Mouse (Mus musculus) neural tube, embryonic 11.5 days (tissue): ENCODE data around the gene Ppa1. TPM values are rescaled to one million over a fixed set of nuclear protein-coding genes. Genes with fewer than 3 reads are reported as not detected.

Source experiments
- ATAC-seq: fragments of 200-750 bp; cut with Nextera tagmentation; 2 replicates; pipeline ENCODE4 v1.8.0; 2017; ENCODE audit warnings: moderate number of reproducible peaks, mild to moderate bottlenecking, moderate TSS enrichment, moderate library complexity; ENCODE audit not compliant: insufficient read depth, low FRiP score, low TSS enrichment
- DNase-seq: peaks from one replicate; pipeline ENCODE4 v3.0.0-alpha.2; 2015; ENCODE audit warnings: low spot score
- H3K27ac ChIP-seq: fragments of 300-500 bp; sonication (generic); 2 replicates; pipeline ENCODE4 v1.5.1; 2014; ENCODE audit warnings: low read depth, mild to moderate bottlenecking, low read length
- H3K27me3 ChIP-seq: fragments of 300-500 bp; sonication (generic); 2 replicates; pipeline ENCODE4 v1.6.1; 2014; ENCODE audit warnings: mild to moderate bottlenecking, low read length, mixed read lengths; ENCODE audit not compliant: control insufficient read depth, insufficient read depth
- H3K36me3 ChIP-seq: fragments of 300-500 bp; sonication (generic); 2 replicates; pipeline ENCODE4 v1.6.1; 2014; ENCODE audit warnings: mild to moderate bottlenecking, low read length, moderate library complexity, mixed read lengths; ENCODE audit not compliant: control insufficient read depth, insufficient read depth
- H3K4me1 ChIP-seq: fragments of 300-500 bp; sonication (generic); 2 replicates; pipeline ENCODE4 v1.6.1; 2014; ENCODE audit warnings: low read length, mixed read lengths; ENCODE audit not compliant: control insufficient read depth, insufficient read depth
- H3K4me2 ChIP-seq: fragments of 300-500 bp; sonication (generic); 2 replicates; pipeline ENCODE4 v1.6.1; 2014; ENCODE audit warnings: low read depth, mild to moderate bottlenecking, moderate library complexity
- H3K4me3 ChIP-seq: fragments of 300-500 bp; sonication (generic); 2 replicates; pipeline ENCODE4 v1.5.1; 2014; ENCODE audit warnings: low read depth, low read length
- H3K9ac ChIP-seq: fragments of 300-500 bp; sonication (generic); 2 replicates; pipeline ENCODE4 v1.6.1; 2014; ENCODE audit warnings: mild to moderate bottlenecking, low read length
- H3K9me3 ChIP-seq: fragments of 300-500 bp; sonication (generic); 2 replicates; pipeline ENCODE4 v1.6.1; 2016; ENCODE audit warnings: low read length; ENCODE audit not compliant: control insufficient read depth
- WGBS: fragments of 180-500 bp; shearing (Covaris S2); extraction: QIAGEN DNeasy Blood & Tissue Kit; methylation state at CpG from one replicate; pipeline ENCODE4 v1.1.7; 2014; 5-methylcytosine and 5-hydroxymethylcytosine counted together
- polyA plus RNA-seq: library from polyadenylated mRNA; unstranded; fragments of >200 nt; fragmentation: Nextera tagmentation; extraction: Ambion mirVana; gene quantifications from 2 replicates; pipeline ENCODE4 v1.2.1, GENCODE M21; 2014

Gene Ppa1
- polyA plus RNA-seq, 1 experiment from 2014 or later = 285 TPM

- 80% methylated on average over 3 of the region's 3 CpGs for WGBS
- H3K9ac ChIP-seq = no peak overlapping the region
- no peak overlapping the region for H3K27ac ChIP-seq
- H3K4me1 ChIP-seq = no peaks in the 10 kb centered on the region; the same call in 1 of the 2 replicates
- no peak overlapping the region for H3K4me3 ChIP-seq
- DNase-seq = no peak
- no peaks in the 10 kb centered on the region for H3K9me3 ChIP-seq
- peaks cover 6% of the 10 kb centered on the region; the same call in 1 of the 2 replicates for H3K36me3 ChIP-seq
- H3K4me2 ChIP-seq = no peak overlapping the region
- ATAC-seq = no peak
- no peaks in the 10 kb centered on the region for H3K27me3 ChIP-seq
Measured at GRCm38 (mm10) chr10:61675935-61676334, 27.6 kb downstream of the Ppa1 start.

GRCm38 (mm10) chr10:61679545-61679944 is 31.2 kb downstream of the Ppa1 start:
- Histone ChIP-seq H3K4me1 (peaks cover 4% of the 10 kb centered on the region), H3K9ac (peak overlapping the region; percentile 45), H3K4me3 (peak overlapping the region; percentile 99), H3K9me3 (no peaks in the 10 kb centered on the region), H3K4me2 (peak overlapping the region; percentile 54), H3K27ac (no peak overlapping the region), H3K27me3 (no peaks in the 10 kb centered on the region), H3K36me3 (peaks cover 2% of the 10 kb centered on the region; the same call in 1 of the 2 replicates)
- no peak for ATAC-seq
- DNase-seq = no peak
- 37% methylated on average over 9 of the region's 9 CpGs for WGBS

GRCm38 (mm10) chr10:61680015-61680913 is 31.9 kb downstream of the Ppa1 start, which contains the start of gene Sar1a:
TSS of gene Sar1a (plus strand) at chr10:61680299.
- peak; percentile 99 for DNase-seq
- Histone ChIP-seq H3K9me3 (no peaks in the 10 kb centered on the region), H3K4me2 (peak within 1 kb of the TSS; percentile 92), H3K4me1 (peaks cover 4% of the 10 kb centered on the region), H3K4me3 (peak within 1 kb of the TSS; percentile 99), H3K36me3 (no peaks in the 10 kb centered on the region), H3K27ac (0 out of 2 replicates have a peak within 1 kb of the TSS, but pooled peaks have one; percentile 39), H3K27me3 (no peaks in the 10 kb centered on the region), H3K9ac (peak within 1 kb of the TSS; percentile 92)
- ATAC-seq = peak; percentile 100
- WGBS = under 1% methylated on average over 74 of the region's 84 CpGs

GRCm38 (mm10) chr10:61689405-61689804 is 41.1 kb downstream of the Ppa1 start:
- no peaks in the 10 kb centered on the region for H3K27me3 ChIP-seq
- ATAC-seq = no peak
- H3K9ac ChIP-seq = no peak overlapping the region
- no peak for DNase-seq
- no peaks in the 10 kb centered on the region for H3K9me3 ChIP-seq
- H3K4me2 ChIP-seq = no peak overlapping the region
- no peak overlapping the region for H3K27ac ChIP-seq
- 92% methylated on average over 8 of the region's 8 CpGs for WGBS
- no peak overlapping the region for H3K4me3 ChIP-seq
- H3K36me3 ChIP-seq = peaks cover 18% of the 10 kb centered on the region
- no peaks in the 10 kb centered on the region for H3K4me1 ChIP-seq

- Histone ChIP-seq H3K4me2 (no peak overlapping the region), H3K27ac (no peak overlapping the region), H3K4me3 (no peak overlapping the region), H3K4me1 (peaks cover 11% of the 10 kb centered on the region), H3K27me3 (no peaks in the 10 kb centered on the region), H3K9me3 (no peaks in the 10 kb centered on the region), H3K36me3 (peaks cover 13% of the 10 kb centered on the region), H3K9ac (no peak overlapping the region)
- ATAC-seq = no peak
- DNase-seq = no peak
- WGBS = 73% methylated on average over 4 of the region's 4 CpGs
Measured at GRCm38 (mm10) chr10:61693563-61693962, 45.2 kb downstream of the Ppa1 start.

GRCm38 (mm10) chr10:61694870-61695670 is 46.7 kb downstream of the Ppa1 start, which contains the start of gene Tysnd1:
TSS of gene Tysnd1 (plus strand) at chr10:61695514.
- ATAC-seq = peak; percentile 98
- Histone ChIP-seq H3K9ac (peak within 1 kb of the TSS; percentile 63), H3K36me3 (peaks cover 13% of the 10 kb centered on the region), H3K27ac (no peak within 1 kb of the TSS), H3K4me1 (peaks cover 11% of the 10 kb centered on the region), H3K27me3 (no peaks in the 10 kb centered on the region), H3K4me2 (peak within 1 kb of the TSS; percentile 100), H3K9me3 (no peaks in the 10 kb centered on the region), H3K4me3 (peak within 1 kb of the TSS; percentile 85)
- peak; percentile 94 for DNase-seq
- 1% methylated on average over 37 of the region's 42 CpGs for WGBS

- H3K36me3 ChIP-seq = peaks cover 8% of the 10 kb centered on the region
- WGBS = 1% methylated on average over 92 of the region's 111 CpGs
- DNase-seq (peak; percentile 28), ATAC-seq (peak; percentile 51)
- H3K4me2 ChIP-seq = peak overlapping the region; percentile 100
- H3K9me3 ChIP-seq = no peaks in the 10 kb centered on the region
- H3K4me3 ChIP-seq = peak overlapping the region; percentile 85
- H3K9ac ChIP-seq = peak overlapping the region; percentile 63
- no peak overlapping the region for H3K27ac ChIP-seq
- H3K4me1 ChIP-seq = peaks cover 11% of the 10 kb centered on the region
- H3K27me3 ChIP-seq = no peaks in the 10 kb centered on the region
Measured at GRCm38 (mm10) chr10:61695703-61696559, 47.6 kb downstream of the Ppa1 start.

- DNase-seq (no peak), ATAC-seq (no peak)
- H3K9ac ChIP-seq = peak overlapping the region; percentile 63
- peaks cover 11% of the 10 kb centered on the region for H3K4me1 ChIP-seq
- H3K9me3 ChIP-seq = no peaks in the 10 kb centered on the region
- H3K27me3 ChIP-seq = no peaks in the 10 kb centered on the region
- peak overlapping the region; percentile 85 for H3K4me3 ChIP-seq
- no peak overlapping the region for H3K27ac ChIP-seq
- H3K4me2 ChIP-seq = peak overlapping the region; percentile 100
- peaks cover 2% of the 10 kb centered on the region; the same call in 1 of the 2 replicates for H3K36me3 ChIP-seq
- 13% methylated on average over 19 of the region's 19 CpGs for WGBS
Measured at GRCm38 (mm10) chr10:61696560-61696823, 48.1 kb downstream of the Ppa1 start.
